Mouse (Mus musculus) liver, embryonic 13.5 days (tissue): ENCODE data around the gene Arhgef3. TPM values are rescaled to one million over a fixed set of nuclear protein-coding genes. Genes with fewer than 3 reads are reported as not detected.

Experiments used
- ATAC-seq: fragments of 200-750 bp; cut with Nextera tagmentation; 2 replicates; pipeline ENCODE4 v1.8.0; 2017; ENCODE audit warnings: low read depth, mild to moderate bottlenecking, moderate number of reproducible peaks, moderate library complexity
- DNase-seq: peaks from one replicate; pipeline ENCODE4 v3.0.0; 2022
- H3K27ac ChIP-seq: fragments of 300-500 bp; sonication (generic); 2 replicates; pipeline ENCODE4 v1.5.1; 2015; ENCODE audit warnings: moderate library complexity, mild to moderate bottlenecking, inconsistent platforms
- H3K27me3 ChIP-seq: fragments of 300-500 bp; sonication (generic); 2 replicates; pipeline ENCODE4 v1.6.1; 2015; ENCODE audit warnings: mild to moderate bottlenecking, inconsistent platforms
- H3K36me3 ChIP-seq: fragments of 300-500 bp; sonication (generic); 2 replicates; pipeline ENCODE4 v1.6.1; 2015; ENCODE audit warnings: mild to moderate bottlenecking, inconsistent platforms
- H3K4me1 ChIP-seq: fragments of 300-500 bp; sonication (generic); replicated peaks from 2 replicates; pipeline ENCODE4 v1.6.1; 2015; ENCODE audit warnings: inconsistent platforms
- H3K4me2 ChIP-seq: fragments of 300-500 bp; sonication (generic); 2 replicates; pipeline ENCODE4 v1.6.1; 2015; ENCODE audit warnings: inconsistent platforms, mild to moderate bottlenecking, moderate library complexity
- H3K4me3 ChIP-seq: fragments of 300-500 bp; sonication (generic); replicated peaks from 2 replicates; pipeline ENCODE4 v1.5.1; 2015; ENCODE audit warnings: mild to moderate bottlenecking, inconsistent platforms
- H3K9ac ChIP-seq: fragments of 300-500 bp; sonication (generic); 2 replicates; pipeline ENCODE4 v1.6.1; 2015; ENCODE audit warnings: mild to moderate bottlenecking, inconsistent platforms
- H3K9me3 ChIP-seq: fragments of 300-500 bp; sonication (generic); replicated peaks from 2 replicates; pipeline ENCODE4 v1.6.1; 2016; ENCODE audit warnings: inconsistent platforms
- WGBS: fragments of 180-500 bp; shearing (Covaris S2); methylation state at CpG from one replicate; pipeline ENCODE4 v1.1.7; 2015; ENCODE audit not compliant: insufficient replicate concordance; 5-methylcytosine and 5-hydroxymethylcytosine counted together
- polyA plus RNA-seq: library from polyadenylated mRNA; unstranded; fragments of >200 nt; fragmentation: Nextera tagmentation; extraction: Ambion mirVana; gene quantifications from 2 replicates; pipeline ENCODE4 v1.2.1, GENCODE M21; 2015

The Arhgef3 gene
- polyA plus RNA-seq, 1 experiment from 2014 or later, result 3.7 TPM

DNA sequence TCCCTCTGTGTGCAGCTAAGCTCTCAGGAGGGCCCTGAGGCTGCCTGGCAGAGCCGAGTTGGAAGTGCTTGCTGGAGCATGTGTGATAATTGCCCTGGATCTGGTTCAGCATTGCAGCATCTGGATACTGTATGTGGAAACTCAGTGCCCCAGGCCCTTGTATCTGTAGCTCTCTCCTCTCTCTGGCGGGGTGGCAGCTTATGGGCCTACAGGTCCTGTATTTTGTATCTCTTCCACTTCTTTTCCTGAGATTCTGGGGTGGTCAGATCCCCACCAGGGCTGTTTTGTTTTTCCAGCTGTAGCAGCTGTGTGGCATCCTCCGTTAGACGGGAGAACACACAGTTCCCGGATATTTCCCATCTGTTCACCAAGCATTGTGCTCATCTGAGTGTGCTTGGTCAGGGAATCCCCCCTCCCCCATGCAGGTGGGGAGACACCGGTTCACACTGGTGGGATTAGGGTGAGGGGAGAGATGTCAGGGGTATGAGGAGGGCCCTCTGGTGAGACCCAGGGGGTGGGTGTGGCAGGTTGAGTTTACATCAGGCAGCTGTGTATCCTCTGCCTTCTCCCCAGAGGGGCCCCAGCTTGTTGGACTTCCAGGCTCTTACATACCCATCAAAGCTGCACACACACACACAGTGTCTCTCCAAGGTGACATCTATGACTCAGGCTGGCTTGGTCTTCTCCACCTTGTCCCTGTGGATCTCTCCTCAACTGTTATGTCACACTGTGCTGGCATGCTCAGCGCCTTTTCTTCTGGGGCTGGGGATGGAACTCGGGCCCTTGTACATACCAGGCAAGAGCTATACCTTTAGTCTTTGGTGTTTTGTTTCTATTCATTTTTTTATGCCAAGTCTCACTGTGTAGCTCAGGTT lies 30.7 kb downstream of the Arhgef3 start:
- DNase-seq (no peak), ATAC-seq (no peak)
- Histone ChIP-seq H3K4me1 (no peaks in the 10 kb centered on the region), H3K36me3 (no peaks in the 10 kb centered on the region), H3K4me3 (no peak overlapping the region), H3K9ac (no peak overlapping the region), H3K9me3 (no peaks in the 10 kb centered on the region), H3K27ac (no peak overlapping the region), H3K27me3 (no peaks in the 10 kb centered on the region), H3K4me2 (no peak overlapping the region)
- 58% methylated on average over 8 of the region's 8 CpGs for WGBS

DNA sequence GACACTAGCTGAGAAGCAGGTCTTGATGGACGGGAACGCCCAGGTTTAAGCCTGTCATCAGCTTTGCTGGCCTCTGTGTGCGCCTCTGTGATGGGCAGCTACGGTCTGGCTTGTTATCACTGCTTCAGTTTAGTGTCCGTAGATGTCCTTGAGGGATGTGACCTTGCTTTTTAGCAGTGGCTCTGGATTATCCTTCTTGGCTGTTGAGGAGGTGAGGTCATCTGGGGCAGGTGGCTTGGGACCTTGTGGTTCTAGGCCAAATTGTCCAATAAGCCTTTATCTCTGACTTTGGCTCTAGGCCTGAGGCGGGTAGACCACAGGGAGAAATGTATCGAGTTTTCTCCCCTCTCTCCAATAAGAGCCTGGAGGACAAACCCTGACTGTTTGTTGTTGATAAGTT lies 33.0 kb downstream of the Arhgef3 start:
- no peak overlapping the region for H3K4me3 ChIP-seq
- H3K27ac ChIP-seq, result no peak overlapping the region
- no peaks in the 10 kb centered on the region for H3K4me1 ChIP-seq
- no peak for DNase-seq
- WGBS, result 64% methylated on average over 7 of the region's 7 CpGs
- H3K36me3 ChIP-seq, result no peaks in the 10 kb centered on the region
- no peak overlapping the region for H3K9ac ChIP-seq
- no peaks in the 10 kb centered on the region for H3K27me3 ChIP-seq
- ATAC-seq, result no peak
- no peaks in the 10 kb centered on the region for H3K9me3 ChIP-seq
- no peak overlapping the region for H3K4me2 ChIP-seq

DNA sequence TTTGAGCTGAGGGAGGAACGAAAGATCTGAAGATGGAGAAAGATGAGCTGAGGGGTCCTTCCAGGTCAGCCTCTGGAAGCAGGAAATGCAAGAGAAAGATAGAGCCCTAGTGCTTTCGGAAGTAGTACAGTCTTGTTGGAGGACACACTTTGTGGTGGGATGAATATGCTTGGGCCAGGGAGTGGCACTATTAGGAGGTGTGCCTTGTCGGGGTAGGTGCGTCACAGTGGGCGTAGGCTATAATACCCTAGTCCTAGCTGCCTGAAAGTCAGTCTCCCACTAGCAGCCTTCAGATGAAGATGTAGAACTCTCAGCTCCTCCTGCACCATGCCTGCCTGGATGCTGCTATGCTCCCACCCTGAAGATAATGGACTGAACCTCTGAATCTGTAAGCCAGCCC lies 34.7 kb downstream of the Arhgef3 start:
- Histone ChIP-seq H3K9me3 (no peaks in the 10 kb centered on the region), H3K9ac (no peak overlapping the region), H3K27ac (no peak overlapping the region), H3K4me3 (no peak overlapping the region), H3K4me2 (no peak overlapping the region), H3K27me3 (no peaks in the 10 kb centered on the region), H3K36me3 (no peaks in the 10 kb centered on the region), H3K4me1 (no peaks in the 10 kb centered on the region)
- DNase-seq (no peak), ATAC-seq (no peak)
- WGBS, result 66% methylated on average over 5 of the region's 5 CpGs

DNA sequence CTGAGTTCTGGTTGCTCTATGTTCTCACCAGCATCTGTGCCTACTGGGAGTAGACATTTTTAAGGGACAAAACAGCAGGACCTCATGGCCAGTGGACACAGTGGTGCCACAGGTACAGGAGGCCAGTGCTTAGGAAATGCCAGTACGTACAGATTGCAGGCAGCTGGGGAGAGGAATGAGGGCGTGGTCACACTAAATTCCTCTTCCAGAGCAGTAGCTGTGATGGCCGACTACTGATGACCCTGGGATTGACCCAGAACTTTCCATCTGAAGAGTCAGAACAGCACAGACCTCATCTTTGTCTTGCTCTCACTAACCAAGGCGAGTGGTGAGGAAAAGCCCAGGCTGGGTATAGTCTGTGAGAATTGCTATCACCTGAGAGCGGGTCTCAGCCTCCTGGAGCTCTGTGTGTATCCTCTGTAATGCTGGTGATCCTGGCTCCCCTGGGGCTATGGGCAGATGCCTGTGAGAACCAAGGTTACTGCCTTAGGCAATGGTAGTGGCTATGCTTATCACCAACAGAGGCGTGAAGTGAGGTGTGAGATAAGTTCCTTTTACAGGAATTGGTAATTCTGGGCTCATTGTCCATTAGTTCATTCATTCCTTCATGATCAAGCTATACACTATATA lies 35.4 kb downstream of the Arhgef3 start:
- no peak overlapping the region for H3K4me2 ChIP-seq
- DNase-seq (no peak), ATAC-seq (no peak)
- 31% methylated on average over 6 of the region's 6 CpGs for WGBS
- no peaks in the 10 kb centered on the region for H3K9me3 ChIP-seq
- no peaks in the 10 kb centered on the region for H3K36me3 ChIP-seq
- no peak overlapping the region for H3K9ac ChIP-seq
- H3K27me3 ChIP-seq, result no peaks in the 10 kb centered on the region
- no peak overlapping the region for H3K4me3 ChIP-seq
- H3K27ac ChIP-seq, result no peak overlapping the region
- no peaks in the 10 kb centered on the region for H3K4me1 ChIP-seq

DNA sequence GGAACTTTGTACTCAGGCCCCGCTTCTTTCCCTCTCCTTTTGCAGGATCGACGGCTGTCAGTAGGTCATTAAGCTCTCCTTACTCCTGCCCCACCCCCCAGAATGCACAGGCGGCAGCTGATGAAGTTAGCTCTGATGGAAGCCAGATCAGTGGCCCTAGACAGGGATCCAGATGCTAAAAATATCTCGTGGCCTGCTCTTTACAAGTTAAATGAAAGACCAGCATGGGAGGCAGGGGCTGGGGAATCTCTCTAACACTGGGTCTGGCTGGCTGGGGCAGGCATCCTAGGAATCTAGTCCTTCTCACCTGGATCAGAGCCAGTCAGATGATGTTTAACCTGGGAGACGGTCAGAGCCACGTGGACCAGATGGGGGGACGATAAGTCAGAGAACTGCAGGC lies 36.7 kb downstream of the Arhgef3 start:
- Histone ChIP-seq H3K4me1 (no peaks in the 10 kb centered on the region), H3K4me2 (no peak overlapping the region), H3K4me3 (no peak overlapping the region), H3K27ac (no peak overlapping the region), H3K9ac (no peak overlapping the region), H3K9me3 (no peaks in the 10 kb centered on the region), H3K36me3 (no peaks in the 10 kb centered on the region), H3K27me3 (no peaks in the 10 kb centered on the region)
- ATAC-seq, result no peak
- WGBS, result 29% methylated on average over 8 of the region's 8 CpGs
- DNase-seq, result no peak

DNA sequence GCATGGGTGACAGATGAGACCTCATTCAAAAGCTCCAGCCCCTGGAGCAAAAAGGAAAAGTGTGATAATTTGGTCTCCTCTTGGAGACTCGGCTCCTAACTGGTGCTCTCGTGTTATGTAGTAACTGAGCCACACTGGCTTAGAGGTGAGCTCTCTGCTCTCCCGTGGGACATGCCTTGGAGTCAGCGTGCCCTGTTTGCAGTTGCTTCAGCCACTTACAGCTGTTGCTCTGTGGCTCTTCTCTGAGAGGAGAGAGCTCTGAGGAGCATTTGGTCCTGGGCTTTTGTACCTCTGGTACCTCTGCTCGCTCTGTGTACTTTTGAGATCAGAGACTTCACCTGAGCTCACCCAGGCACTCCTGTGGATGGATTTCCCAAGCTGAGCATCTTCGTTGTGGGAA lies 40.4 kb downstream of the Arhgef3 start:
- no peak for ATAC-seq
- no peaks in the 10 kb centered on the region for H3K36me3 ChIP-seq
- H3K27me3 ChIP-seq, result no peaks in the 10 kb centered on the region
- no peaks in the 10 kb centered on the region for H3K4me1 ChIP-seq
- no peak overlapping the region for H3K4me2 ChIP-seq
- 47% methylated on average over 6 of the region's 6 CpGs for WGBS
- H3K4me3 ChIP-seq, result no peak overlapping the region
- H3K9ac ChIP-seq, result no peak overlapping the region
- no peak overlapping the region for H3K27ac ChIP-seq
- H3K9me3 ChIP-seq, result no peaks in the 10 kb centered on the region
- DNase-seq, result no peak

DNA sequence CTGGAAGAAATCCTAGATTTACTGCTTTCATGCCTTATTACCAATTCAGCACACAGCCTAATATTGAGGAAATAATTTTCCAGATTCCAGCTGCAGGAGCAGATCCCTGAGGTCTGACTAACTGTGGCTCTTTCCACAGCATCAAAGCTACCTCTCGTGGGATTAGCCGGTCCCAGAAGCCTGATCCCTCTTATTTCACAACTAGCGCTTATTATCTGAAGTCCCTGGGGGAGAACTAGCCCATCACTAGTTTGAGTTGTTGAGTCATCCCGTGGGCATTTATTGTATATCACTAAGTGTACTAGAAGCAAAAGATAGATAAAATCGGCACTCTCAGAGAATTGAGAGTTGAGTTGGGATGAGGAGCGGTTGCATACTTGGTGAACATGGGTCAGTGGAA lies 41.3 kb downstream of the Arhgef3 start:
- DNase-seq, result no peak
- 67% methylated on average over 6 of the region's 6 CpGs for WGBS
- Histone ChIP-seq H3K9ac (no peak overlapping the region), H3K36me3 (no peaks in the 10 kb centered on the region), H3K9me3 (no peaks in the 10 kb centered on the region), H3K4me2 (no peak overlapping the region), H3K27me3 (no peaks in the 10 kb centered on the region), H3K4me1 (no peaks in the 10 kb centered on the region), H3K4me3 (no peak overlapping the region), H3K27ac (no peak overlapping the region)
- no peak for ATAC-seq

DNA sequence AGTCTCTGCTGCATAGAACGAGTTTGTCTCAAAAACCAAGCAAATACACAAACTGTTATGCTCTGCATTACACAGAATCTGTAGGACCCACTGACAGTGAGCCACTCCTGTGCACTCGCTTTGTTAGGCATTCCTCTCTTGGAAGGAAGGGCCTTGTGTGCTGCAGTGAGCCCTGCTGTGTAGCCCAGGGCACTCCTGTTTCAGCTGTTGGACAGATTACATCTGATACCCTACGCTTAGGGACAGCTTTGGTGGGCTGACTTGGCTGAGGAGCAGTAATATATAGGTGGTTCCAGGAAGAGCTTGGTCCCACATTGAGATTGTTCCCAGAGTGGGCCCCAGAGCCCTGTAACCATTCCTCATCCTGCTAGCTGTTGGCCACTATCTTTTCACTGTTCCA lies 43.4 kb downstream of the Arhgef3 start:
- WGBS, result 50% methylated on average over 3 of the region's 3 CpGs
- no peaks in the 10 kb centered on the region for H3K36me3 ChIP-seq
- H3K9ac ChIP-seq, result no peak overlapping the region
- H3K4me2 ChIP-seq, result no peak overlapping the region
- H3K4me1 ChIP-seq, result no peaks in the 10 kb centered on the region
- ATAC-seq, result no peak
- H3K4me3 ChIP-seq, result no peak overlapping the region
- no peak overlapping the region for H3K27ac ChIP-seq
- H3K9me3 ChIP-seq, result no peaks in the 10 kb centered on the region
- H3K27me3 ChIP-seq, result no peaks in the 10 kb centered on the region
- DNase-seq, result no peak

DNA sequence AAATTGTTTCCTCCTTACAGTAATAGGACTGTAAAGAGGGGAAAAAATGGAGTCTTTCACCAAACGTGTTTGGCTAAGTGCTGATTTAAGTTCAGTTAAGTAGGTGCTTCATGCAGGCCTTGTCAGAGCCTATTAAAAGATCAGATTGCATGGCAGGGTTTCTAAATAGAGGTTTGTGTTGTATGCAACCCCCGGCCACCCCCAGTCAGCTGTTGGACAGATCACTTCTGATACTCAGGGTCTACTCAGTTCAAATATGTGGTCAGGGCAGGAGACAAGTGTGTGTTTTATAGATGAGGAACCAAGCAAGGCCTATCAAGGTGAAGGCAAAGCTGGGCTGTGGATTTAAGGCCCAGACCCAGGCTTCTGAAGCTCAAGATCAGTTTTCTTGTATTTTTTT lies 44.1 kb downstream of the Arhgef3 start:
- no peak overlapping the region for H3K9ac ChIP-seq
- no peak overlapping the region for H3K4me3 ChIP-seq
- no peaks in the 10 kb centered on the region for H3K36me3 ChIP-seq
- DNase-seq (no peak), ATAC-seq (no peak)
- H3K27me3 ChIP-seq, result no peaks in the 10 kb centered on the region
- 55% methylated on average over 2 of the region's 2 CpGs for WGBS
- no peak overlapping the region for H3K4me2 ChIP-seq
- no peak overlapping the region for H3K27ac ChIP-seq
- H3K9me3 ChIP-seq, result no peaks in the 10 kb centered on the region
- no peaks in the 10 kb centered on the region for H3K4me1 ChIP-seq

DNA sequence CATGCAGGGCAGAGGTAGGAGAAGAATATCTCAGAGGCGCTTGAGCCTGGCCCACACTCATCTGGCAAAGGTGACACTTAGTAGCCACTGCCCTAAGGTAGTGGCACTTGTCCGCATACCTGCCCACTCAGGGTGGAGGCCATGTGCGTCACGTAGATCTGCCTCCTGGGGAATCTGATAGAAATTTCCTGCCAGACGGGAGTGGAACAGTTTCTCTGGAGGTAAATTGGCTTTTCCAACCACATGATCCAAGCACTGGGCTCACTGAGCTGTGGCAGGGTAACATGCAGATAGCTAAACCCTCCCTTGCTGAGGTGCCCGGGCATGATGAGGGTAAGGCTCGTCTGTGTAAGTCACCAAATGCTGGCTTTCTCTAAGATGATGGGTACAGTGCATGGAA lies 46.1 kb downstream of the Arhgef3 start:
- H3K27ac ChIP-seq, result no peak overlapping the region
- no peaks in the 10 kb centered on the region for H3K9me3 ChIP-seq
- 71% methylated on average over 7 of the region's 7 CpGs for WGBS
- ATAC-seq (no peak), DNase-seq (no peak)
- H3K27me3 ChIP-seq, result no peaks in the 10 kb centered on the region
- H3K4me2 ChIP-seq, result no peak overlapping the region
- H3K4me3 ChIP-seq, result no peak overlapping the region
- H3K36me3 ChIP-seq, result no peaks in the 10 kb centered on the region
- no peak overlapping the region for H3K9ac ChIP-seq
- H3K4me1 ChIP-seq, result no peaks in the 10 kb centered on the region

DNA sequence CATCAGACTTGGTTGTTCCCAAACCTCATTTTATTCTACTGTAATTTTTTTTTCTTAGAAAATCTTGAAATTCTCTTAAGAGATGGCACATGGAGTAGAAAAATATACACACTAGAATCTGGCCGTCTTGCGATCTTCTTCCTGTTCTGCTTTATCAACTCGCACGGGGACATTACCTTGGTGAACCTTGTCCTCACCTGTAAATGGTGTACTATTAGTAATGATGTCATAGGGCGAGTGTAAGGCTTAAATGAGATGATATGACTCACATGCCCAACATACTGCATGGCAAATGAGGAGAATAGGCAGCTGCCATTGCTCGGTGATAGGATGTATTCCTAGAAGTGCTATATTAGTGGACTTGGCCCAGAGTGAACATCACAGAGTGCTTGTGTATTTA lies 49.9 kb downstream of the Arhgef3 start:
- H3K9ac ChIP-seq, result no peak overlapping the region
- no peak overlapping the region for H3K27ac ChIP-seq
- WGBS, result 78% methylated on average over 6 of the region's 6 CpGs
- H3K4me1 ChIP-seq, result no peaks in the 10 kb centered on the region
- no peak for DNase-seq
- H3K27me3 ChIP-seq, result no peaks in the 10 kb centered on the region
- ATAC-seq, result no peak
- H3K36me3 ChIP-seq, result no peaks in the 10 kb centered on the region
- no peaks in the 10 kb centered on the region for H3K9me3 ChIP-seq
- no peak overlapping the region for H3K4me2 ChIP-seq
- no peak overlapping the region for H3K4me3 ChIP-seq

DNA sequence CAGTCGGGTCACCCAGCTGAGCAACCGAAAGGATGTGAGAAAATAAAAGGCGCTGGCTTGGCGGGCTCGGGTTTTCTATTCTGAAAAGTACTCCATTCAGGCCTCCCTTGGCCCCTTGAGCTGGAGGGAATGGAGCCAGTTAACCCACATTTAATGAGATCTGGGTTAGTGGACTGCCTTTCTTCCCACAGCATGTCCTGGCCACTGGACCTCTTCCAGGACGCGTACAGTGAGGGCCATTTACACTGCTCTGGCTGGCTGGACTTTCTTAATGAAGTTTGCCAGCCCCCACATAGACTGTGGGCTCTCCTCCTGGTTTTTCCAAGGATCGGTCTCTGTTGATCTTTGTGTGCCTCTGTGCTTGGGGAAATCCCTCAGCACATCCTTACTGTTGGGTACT lies 52.1 kb downstream of the Arhgef3 start:
- Histone ChIP-seq H3K9ac (no peak overlapping the region), H3K36me3 (no peaks in the 10 kb centered on the region), H3K27me3 (no peaks in the 10 kb centered on the region), H3K4me3 (no peak overlapping the region), H3K27ac (no peak overlapping the region), H3K9me3 (no peaks in the 10 kb centered on the region), H3K4me2 (no peak overlapping the region), H3K4me1 (peaks cover under 1% of the 10 kb centered on the region; the same call in 1 of the 2 replicates)
- no peak for ATAC-seq
- DNase-seq, result no peak
- 71% methylated on average over 8 of the region's 8 CpGs for WGBS
